Mouse (Mus musculus): Measurements from ENCODE around the gene Gm11042. TPM values are rescaled to one million over a fixed set of nuclear protein-coding genes. Genes with fewer than 3 reads are reported as not detected.

Gene Gm11042
- polyA plus RNA-seq, 1 experiment from 2014 or later: not detected

DNA sequence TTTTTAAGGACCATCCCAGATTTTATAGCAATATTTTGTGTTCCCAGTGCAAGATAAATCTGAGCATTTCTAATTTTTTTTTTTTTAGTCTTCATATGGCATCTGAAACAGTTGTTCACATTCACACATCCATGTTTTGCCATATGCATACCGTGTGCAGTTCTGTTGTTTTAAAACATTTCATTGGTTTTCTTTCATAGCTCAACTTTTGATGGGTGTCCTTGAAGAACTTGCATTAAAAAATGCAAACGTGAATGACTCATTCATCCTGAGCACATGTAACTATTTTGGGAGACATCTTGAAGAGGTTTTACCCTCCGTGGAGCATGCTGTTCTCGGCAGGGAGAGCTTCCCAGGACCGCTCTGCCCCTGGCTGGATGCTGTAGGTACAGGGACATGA, 38.9 kb downstream of the Gm11042 start:
- DNase-seq (ENCODE audit: low spot score): no peak
- Histone ChIP-seq H3K4me1 (no peaks in the 10 kb centered on the region), H3K9me3 (no peaks in the 10 kb centered on the region), H3K4me3 (no peak overlapping the region), H3K36me3 (no peaks in the 10 kb centered on the region), H3K27ac (no peak overlapping the region), H3K27me3 (ENCODE audit: insufficient read depth, poor library complexity, severe bottlenecking) (no peaks in the 10 kb centered on the region; the same call in 1 of the 2 replicates)
- 66% methylated on average over 5 of the region's 5 CpGs for WGBS

DNA sequence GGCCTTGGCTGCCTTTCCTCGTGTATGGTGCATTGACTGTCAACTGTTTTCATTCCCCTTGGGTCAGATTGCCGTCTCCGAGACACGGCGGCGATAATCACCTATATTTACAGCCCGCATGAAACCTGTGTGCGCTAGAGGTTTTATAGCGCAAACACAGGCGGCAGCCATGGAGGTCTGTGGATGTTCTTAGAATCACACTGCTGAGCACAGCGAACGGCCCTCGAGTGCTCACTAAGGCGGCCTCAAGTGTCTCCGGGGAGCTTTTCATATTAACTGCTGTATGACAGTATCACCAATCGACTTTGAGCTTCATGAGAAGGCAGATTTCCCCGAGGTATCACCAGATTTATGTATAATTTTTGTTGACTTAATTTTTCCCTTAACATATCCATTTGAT, 43.6 kb downstream of the Gm11042 start:
- Histone ChIP-seq H3K27me3 (ENCODE audit: insufficient read depth, poor library complexity, severe bottlenecking) (no peaks in the 10 kb centered on the region), H3K9me3 (no peaks in the 10 kb centered on the region), H3K36me3 (no peaks in the 10 kb centered on the region), H3K27ac (no peak overlapping the region), H3K4me3 (no peak overlapping the region), H3K4me1 (no peaks in the 10 kb centered on the region)
- DNase-seq (ENCODE audit: low spot score): no peak
- 85% methylated on average over 17 of the region's 17 CpGs for WGBS

DNA sequence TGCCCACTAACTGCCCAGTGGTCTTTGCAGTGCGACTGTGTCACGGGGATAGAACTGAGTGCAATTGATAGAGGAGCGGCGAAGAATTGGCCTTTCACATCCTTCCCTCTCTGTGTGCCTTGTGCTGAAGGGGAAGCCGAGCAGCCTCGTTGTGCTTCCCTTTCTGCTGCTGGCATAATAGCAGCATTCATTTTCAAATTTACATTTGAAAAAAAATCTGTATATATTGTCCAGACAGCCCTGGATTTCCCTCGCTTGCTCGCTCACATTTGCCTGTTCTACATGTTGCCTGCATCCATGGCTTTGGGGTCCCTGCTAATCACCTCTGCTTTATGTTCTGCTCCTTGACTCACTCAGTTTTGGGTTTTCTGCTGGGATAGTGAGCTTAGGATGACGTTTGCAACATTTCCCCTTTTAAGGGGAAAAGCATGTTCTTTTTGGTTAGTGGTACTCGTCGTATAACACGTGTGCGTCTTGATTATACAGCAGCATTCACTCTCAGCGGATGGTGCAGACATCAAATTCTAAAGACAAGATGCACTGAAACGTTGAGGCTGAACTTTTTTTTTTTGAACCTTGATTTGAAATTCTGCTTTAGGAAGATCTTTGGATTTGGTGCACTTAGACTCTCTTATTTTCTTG, 47.4 kb downstream of the Gm11042 start:
- H3K36me3 ChIP-seq: no peaks in the 10 kb centered on the region
- no peak overlapping the region for H3K4me3 ChIP-seq
- H3K27me3 ChIP-seq (ENCODE audit: insufficient read depth, poor library complexity, severe bottlenecking): no peaks in the 10 kb centered on the region
- no peaks in the 10 kb centered on the region for H3K9me3 ChIP-seq
- 87% methylated on average over 15 of the region's 15 CpGs for WGBS
- H3K27ac ChIP-seq: no peak overlapping the region
- no peak for DNase-seq (ENCODE audit: low spot score)
- no peaks in the 10 kb centered on the region for H3K4me1 ChIP-seq

DNA sequence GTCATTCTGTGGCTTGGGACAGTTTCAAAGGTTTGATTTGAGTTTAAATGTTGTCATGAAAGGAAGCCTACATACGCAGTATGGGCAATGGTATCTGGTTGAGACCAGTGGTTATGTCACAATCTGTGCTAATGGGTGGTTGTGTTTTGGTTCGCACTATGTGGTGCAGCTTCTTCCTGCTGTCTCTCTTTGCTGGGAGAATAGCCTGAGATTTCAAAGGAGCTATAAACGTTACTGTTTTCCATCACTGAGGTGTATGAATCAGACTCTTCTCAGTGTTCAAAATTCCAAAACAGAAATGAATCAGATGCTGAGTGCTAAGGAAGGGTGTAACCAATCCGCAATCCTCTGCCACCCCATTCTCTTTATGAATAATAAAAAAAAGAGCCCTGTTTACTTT, 49.1 kb downstream of the Gm11042 start:
- no peak for DNase-seq (ENCODE audit: low spot score)
- H3K27me3 ChIP-seq (ENCODE audit: insufficient read depth, poor library complexity, severe bottlenecking): no peaks in the 10 kb centered on the region
- H3K36me3 ChIP-seq: no peaks in the 10 kb centered on the region
- no peak overlapping the region for H3K27ac ChIP-seq
- 80% methylated on average over 4 of the region's 4 CpGs for WGBS
- no peaks in the 10 kb centered on the region for H3K9me3 ChIP-seq
- H3K4me3 ChIP-seq: no peak overlapping the region
- H3K4me1 ChIP-seq: no peaks in the 10 kb centered on the region
